Mouse (Mus musculus) hindbrain, embryonic 14.5 days (tissue): ENCODE data around the gene Parp9. TPM values are rescaled to one million over a fixed set of nuclear protein-coding genes. Genes with fewer than 3 reads are reported as not detected.
"Not testable (repeated sequence)": the region's sequence is repeated elsewhere in the genome, so short reads cannot be mapped to it uniquely, and the experiment has no call there.

Experiments used
- ATAC-seq: fragments of 200-750 bp; cut with Nextera tagmentation; 2 replicates; pipeline ENCODE4 v1.8.0; 2017; ENCODE audit warnings: moderate number of reproducible peaks, mild to moderate bottlenecking, moderate TSS enrichment, moderate library complexity; ENCODE audit not compliant: low FRiP score
- DNase-seq: peaks from one replicate; pipeline ENCODE4 v3.0.0-alpha.2; 2015; ENCODE audit warnings: low spot score
- H3K27ac ChIP-seq: fragments of 300-500 bp; sonication (generic); 2 replicates; pipeline ENCODE4 v1.5.1; 2014; ENCODE audit warnings: mild to moderate bottlenecking, moderate library complexity
- H3K27me3 ChIP-seq: fragments of 300-500 bp; sonication (generic); 2 replicates; pipeline ENCODE4 v1.6.1; 2014; ENCODE audit warnings: mild to moderate bottlenecking, low read length, mixed read lengths; ENCODE audit not compliant: control insufficient read depth, insufficient read depth
- H3K36me3 ChIP-seq: fragments of 300-500 bp; sonication (generic); replicated peaks from 2 replicates; pipeline ENCODE4 v1.6.1; 2014; ENCODE audit not compliant: control insufficient read depth, insufficient read depth
- H3K4me1 ChIP-seq: fragments of 300-500 bp; sonication (generic); replicated peaks from 2 replicates; pipeline ENCODE4 v1.6.1; 2014; ENCODE audit warnings: antibody characterized with exemption, low read length, mixed read lengths; ENCODE audit not compliant: control insufficient read depth, insufficient read depth
- H3K4me2 ChIP-seq: fragments of 300-500 bp; sonication (generic); replicated peaks from 2 replicates; pipeline ENCODE4 v1.6.1; 2014; ENCODE audit warnings: mild to moderate bottlenecking, moderate library complexity
- H3K4me3 ChIP-seq: fragments of 300-500 bp; sonication (generic); replicated peaks from 2 replicates; pipeline ENCODE4 v1.5.1; 2014; ENCODE audit warnings: mild to moderate bottlenecking, low read length
- H3K9ac ChIP-seq: fragments of 300-500 bp; sonication (generic); 2 replicates; pipeline ENCODE4 v1.6.1; 2014
- H3K9me3 ChIP-seq: fragments of 300-500 bp; sonication (generic); 2 replicates; pipeline ENCODE4 v1.6.1; 2016; ENCODE audit warnings: low read length; ENCODE audit not compliant: control insufficient read depth
- WGBS: fragments of 180-500 bp; shearing (Covaris S2); extraction: QIAGEN DNeasy Blood & Tissue Kit; methylation state at CpG from one replicate; pipeline ENCODE4 v1.1.7; 2014; 5-methylcytosine and 5-hydroxymethylcytosine counted together
- polyA plus RNA-seq: library from polyadenylated mRNA; unstranded; fragments of >200 nt; fragmentation: Nextera tagmentation; extraction: Ambion mirVana; gene quantifications from 2 replicates; pipeline ENCODE4 v1.2.1, GENCODE M21; 2014

The Parp9 gene
- polyA plus RNA-seq, 1 experiment from 2014 or later = 2.2 TPM

- Histone ChIP-seq H3K27me3 (no peaks in the 10 kb centered on the region), H3K9ac (peak overlapping the region; percentile 86)
- under 1% methylated on average over 51 of the region's 54 CpGs for WGBS
These were observed 44.7 kb downstream of the Parp9 start for GRCm38 (mm10) chr16:35982902-35983516.

GRCm38 (mm10) chr16:35983517-35984101 is 45.3 kb downstream of the Parp9 start:
- ATAC-seq (peak; percentile 79), DNase-seq (peak; percentile 52)
- H3K9ac ChIP-seq = peak overlapping the region; percentile 86
- no peaks in the 10 kb centered on the region for H3K27me3 ChIP-seq
- WGBS = under 1% methylated on average over 60 of the region's 86 CpGs
- H3K36me3 ChIP-seq = no peaks in the 10 kb centered on the region
- H3K9me3 ChIP-seq = no peaks in the 10 kb centered on the region
- peak overlapping the region; percentile 97 for H3K27ac ChIP-seq
- peak overlapping the region; percentile 60 for H3K4me2 ChIP-seq
- peak overlapping the region; percentile 74 for H3K4me3 ChIP-seq
- peaks cover 11% of the 10 kb centered on the region for H3K4me1 ChIP-seq

More at GRCm38 (mm10) chr16:35982902-35983516, 44.7 kb downstream of the Parp9 start:
- ATAC-seq (peak; percentile 95), DNase-seq (peak; percentile 93)
- no peaks in the 10 kb centered on the region for H3K36me3 ChIP-seq
- H3K27ac ChIP-seq = peak overlapping the region; percentile 97
- H3K4me3 ChIP-seq = peak overlapping the region; percentile 74
- H3K4me2 ChIP-seq = peak overlapping the region; percentile 73
- H3K9me3 ChIP-seq = no peaks in the 10 kb centered on the region
- H3K4me1 ChIP-seq = peaks cover 11% of the 10 kb centered on the region

- H3K9ac ChIP-seq = peak overlapping the region; percentile 86; the same call in 1 of the 2 replicates
- 64% methylated on average over 3 of the region's 3 CpGs for WGBS
- DNase-seq = no peak
These were observed 46.2 kb downstream of the Parp9 start for GRCm38 (mm10) chr16:35984471-35984870.

GRCm38 (mm10) chr16:35987930-35988329 is 49.7 kb downstream of the Parp9 start:
- Histone ChIP-seq H3K9me3 (no peaks in the 10 kb centered on the region), H3K27ac (no peak overlapping the region), H3K4me1 (peaks cover 7% of the 10 kb centered on the region), H3K27me3 (no peaks in the 10 kb centered on the region), H3K4me2 (no peak overlapping the region), H3K36me3 (no peaks in the 10 kb centered on the region), H3K4me3 (no peak overlapping the region), H3K9ac (no peak overlapping the region)
- DNase-seq = no peak
- WGBS = 94% methylated on average over 1 of the region's 1 CpGs
- no peak for ATAC-seq

More at GRCm38 (mm10) chr16:35984471-35984870, 46.2 kb downstream of the Parp9 start:
- no peak for ATAC-seq
- Histone ChIP-seq H3K36me3 (no peaks in the 10 kb centered on the region), H3K4me1 (peaks cover 11% of the 10 kb centered on the region), H3K9me3 (no peaks in the 10 kb centered on the region), H3K27ac (no peak overlapping the region), H3K27me3 (no peaks in the 10 kb centered on the region), H3K4me3 (peak overlapping the region; percentile 74), H3K4me2 (peak overlapping the region; percentile 60)

- H3K9ac ChIP-seq = no peak overlapping the region
- no peaks in the 10 kb centered on the region for H3K36me3 ChIP-seq
- H3K4me2 ChIP-seq = no peak overlapping the region
- no peaks in the 10 kb centered on the region for H3K27me3 ChIP-seq
- DNase-seq (no peak), ATAC-seq (no peak)
- no peak overlapping the region for H3K4me3 ChIP-seq
- WGBS = 79% methylated on average over 1 of the region's 1 CpGs
- H3K9me3 ChIP-seq = no peaks in the 10 kb centered on the region
- H3K27ac ChIP-seq = no peak overlapping the region
- H3K4me1 ChIP-seq = no peaks in the 10 kb centered on the region
These were observed 54.1 kb downstream of the Parp9 start for GRCm38 (mm10) chr16:35992391-35992790.

- Histone ChIP-seq H3K9ac (no peak overlapping the region), H3K27me3 (no peaks in the 10 kb centered on the region), H3K4me3 (no peak overlapping the region), H3K9me3 (no peaks in the 10 kb centered on the region), H3K4me2 (no peak overlapping the region), H3K36me3 (no peaks in the 10 kb centered on the region), H3K27ac (no peak overlapping the region), H3K4me1 (no peaks in the 10 kb centered on the region)
- WGBS = 88% methylated on average over 3 of the region's 3 CpGs
- ATAC-seq (no peak), DNase-seq (no peak)
These were observed 55.0 kb downstream of the Parp9 start for GRCm38 (mm10) chr16:35993316-35993715.

- not testable (repeated sequence) for H3K27ac ChIP-seq, H3K27me3 ChIP-seq, H3K9ac ChIP-seq, H3K4me2 ChIP-seq, DNase-seq, H3K4me1 ChIP-seq, H3K9me3 ChIP-seq, ATAC-seq, H3K4me3 ChIP-seq
- peaks cover 30% of the 10 kb centered on the region for H3K36me3 ChIP-seq
- 97% methylated on average over 4 of the region's 4 CpGs for WGBS
These were observed 60.6 kb downstream of the Parp9 start for GRCm38 (mm10) chr16:35998852-35999251.

GRCm38 (mm10) chr16:36008396-36008795 is 70.1 kb downstream of the Parp9 start:
- H3K36me3 ChIP-seq = peaks cover 43% of the 10 kb centered on the region
- ATAC-seq (no peak), DNase-seq (no peak)
- H3K27ac ChIP-seq = no peak overlapping the region
- no peaks in the 10 kb centered on the region for H3K27me3 ChIP-seq
- H3K9me3 ChIP-seq = no peaks in the 10 kb centered on the region
- no peak overlapping the region for H3K4me2 ChIP-seq
- H3K4me1 ChIP-seq = no peaks in the 10 kb centered on the region
- H3K9ac ChIP-seq = no peak overlapping the region
- no peak overlapping the region for H3K4me3 ChIP-seq
- WGBS = 93% methylated on average over 3 of the region's 3 CpGs

GRCm38 (mm10) chr16:36016335-36016734 is 78.1 kb downstream of the Parp9 start:
- Histone ChIP-seq H3K4me3 (no peak overlapping the region), H3K27ac (no peak overlapping the region), H3K4me2 (no peak overlapping the region), H3K4me1 (no peaks in the 10 kb centered on the region), H3K36me3 (peaks cover 65% of the 10 kb centered on the region), H3K9me3 (no peaks in the 10 kb centered on the region), H3K9ac (no peak overlapping the region), H3K27me3 (no peaks in the 10 kb centered on the region)
- ATAC-seq (no peak), DNase-seq (no peak)
- WGBS = 96% methylated on average over 1 of the region's 1 CpGs
